Mouse (Mus musculus) lung, postnatal 25 days (tissue): ENCODE measurements around the gene Zfp93.
A peak's percentile ranks its signal among the peaks of the same experiment; 100 is the strongest.
"Not testable (repeated sequence)": the region's sequence is repeated elsewhere in the genome, so short reads cannot be mapped to it uniquely, and the experiment has no call there.

Experiments used
- DNase-seq: peaks from one replicate; pipeline ENCODE4 v3.0.0; 2022; ENCODE audit warnings: low spot score

Zfp93 gene

GRCm38 (mm10) chr7:24270288-24270672, at the start of gene Zfp93:
TSS of gene Zfp93 (plus strand) at chr7:24270420.
- DNase-seq = peak; percentile 87

- DNase-seq = peak; percentile 55
These were observed 33.0 kb upstream of the Zfp93 start, which contains the start of gene Zfp109 for GRCm38 (mm10) chr7:24237040-24237791. TSS of gene Zfp109 (minus strand) at chr7:24237560.

GRCm38 (mm10) chr7:24253779-24254615, 16.2 kb upstream of the Zfp93 start:
- no peak for DNase-seq

- peak; percentile 90 for DNase-seq
These were observed 15.4 kb upstream of the Zfp93 start, which contains the start of gene Zfp108 for GRCm38 (mm10) chr7:24254633-24255474. TSS of gene Zfp108 (plus strand) at chr7:24254794.

- DNase-seq = peak; percentile 2
These were observed 10.8 kb upstream of the Zfp93 start for GRCm38 (mm10) chr7:24259306-24259999.

GRCm38 (mm10) chr7:24260000-24260312, 10.3 kb upstream of the Zfp93 start:
- DNase-seq = no peak

GRCm38 (mm10) chr7:24268176-24269155, 1.8 kb upstream of the Zfp93 start:
- no peak for DNase-seq

- no peak for DNase-seq
These were observed 964 bp upstream of the Zfp93 start for GRCm38 (mm10) chr7:24269256-24269655.

- no peak for DNase-seq
These were observed 443 bp upstream of the Zfp93 start for GRCm38 (mm10) chr7:24269667-24270287.

- DNase-seq = no peak
These were observed 971 bp downstream of the Zfp93 start for GRCm38 (mm10) chr7:24271191-24271590.

GRCm38 (mm10) chr7:24274456-24274855, 4.2 kb downstream of the Zfp93 start:
- DNase-seq = no peak

GRCm38 (mm10) chr7:24278771-24279170, 8.6 kb downstream of the Zfp93 start:
- not testable (repeated sequence) for DNase-seq

GRCm38 (mm10) chr7:24280031-24280857, 10.0 kb downstream of the Zfp93 start:
- DNase-seq = no peak

- no peak for DNase-seq
These were observed 10.6 kb downstream of the Zfp93 start for GRCm38 (mm10) chr7:24280858-24281145.

- no peak for DNase-seq
These were observed 15.9 kb downstream of the Zfp93 start for GRCm38 (mm10) chr7:24286090-24286489.

- no peak for DNase-seq
These were observed 16.7 kb downstream of the Zfp93 start for GRCm38 (mm10) chr7:24286916-24287315.

- DNase-seq = no peak
These were observed 17.4 kb downstream of the Zfp93 start for GRCm38 (mm10) chr7:24287670-24288069.

GRCm38 (mm10) chr7:24288512-24288911, 18.3 kb downstream of the Zfp93 start:
- DNase-seq = no peak

GRCm38 (mm10) chr7:24290106-24290693, 20.0 kb downstream of the Zfp93 start:
- DNase-seq = no peak
